ENCODE assay signal across 8 mouse cellular contexts in the genomic region with DNA sequence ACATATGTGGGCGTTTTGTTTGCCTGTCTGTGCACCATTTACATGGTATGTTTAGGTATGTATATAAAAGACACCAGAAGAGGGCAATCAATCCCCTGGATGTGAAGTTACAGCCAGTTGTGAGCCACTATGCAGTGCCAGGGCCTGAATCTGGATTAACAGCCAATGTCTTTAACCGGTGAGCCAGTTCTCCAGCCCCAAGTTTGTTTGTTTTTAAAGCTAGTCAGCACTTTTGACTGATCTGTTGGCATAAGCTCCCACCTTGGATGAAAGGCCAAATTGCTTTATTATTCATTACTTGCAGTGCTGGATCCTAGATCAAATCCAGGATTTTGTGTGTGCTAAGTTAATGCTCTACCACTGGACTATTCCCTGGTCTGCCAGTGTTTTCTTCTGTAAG. TPM values are rescaled to one million over a fixed set of nuclear protein-coding genes. Genes with fewer than 3 reads are reported as not detected.
DNase-seq lines count a peak whose midpoint lies in the region; ATAC-seq and TF ChIP-seq lines count a peak whose summit lies in the region.

No protein-coding gene starts in this region.

- peak overlapping the region; percentile 82 for H3K4me3 ChIP-seq in heart, embryonic 10.5 days
- H3K4me3 ChIP-seq in MEL (ENCODE audit: control insufficient read depth in 1 of 2, insufficient read depth in 1 of 2, low read depth in 2 of 2, low read length in 2 of 2) = peak overlapping the region; percentile 61 to 85
- peak overlapping the region; percentile 84; the same call in 1 of the 2 replicates for H3K4me3 ChIP-seq in hindbrain, embryonic 14.5 days (replicated peaks; ENCODE audit: low read length)
- H3K4me3 ChIP-seq in liver, embryonic 16.5 days (ENCODE audit: low read depth, low read length) = peak overlapping the region; percentile 83

- TF ChIP-seq POLR2A in MEL (IDR thresholded peaks at IDR 0.05; ENCODE audit: control insufficient read depth in 1 of 2, insufficient read depth in 1 of 2, low read depth in 1 of 2, low read length in 2 of 2, poor library complexity in 1 of 2) = no peak

- TF ChIP-seq RAD21 in MEL (IDR thresholded peaks at IDR 0.05; ENCODE audit: low read depth, low read length) = peak; percentile 44

- TF ChIP-seq CTCF in MEL (IDR thresholded peaks at IDR 0.05 in 2 of 3, conservative IDR thresholded peaks at IDR 0.05 in 1 of 3; ENCODE audit: control insufficient read depth in 1 of 3, insufficient read depth in 1 of 3, low read depth in 2 of 3, low read length in 3 of 3, poor library complexity in 1 of 3, severe bottlenecking in 1 of 3) = peak in 1 of 3 experiments; percentile 51; a peak in 3 of 6 replicates

- WGBS in heart, embryonic 10.5 days = 63% methylated on average over 2 of the region's 2 CpGs
- WGBS in hindbrain, embryonic 14.5 days = 57% methylated on average over 2 of the region's 2 CpGs
- 55% methylated on average over 2 of the region's 2 CpGs for WGBS in liver, embryonic 16.5 days (ENCODE audit: insufficient replicate concordance)

- no peaks in the 10 kb centered on the region for H3K36me3 ChIP-seq in heart, embryonic 10.5 days
- H3K36me3 ChIP-seq in MEL (ENCODE audit: control insufficient read depth in 1 of 2, insufficient read depth in 2 of 2, low read length in 2 of 2) = peaks cover 0 to 18% of the 10 kb centered on the region in 2 experiments; a peak in 2 of 4 replicates
- no peaks in the 10 kb centered on the region for H3K36me3 ChIP-seq in hindbrain, embryonic 14.5 days (replicated peaks; ENCODE audit: control insufficient read depth, insufficient read depth)
- H3K36me3 ChIP-seq in liver, embryonic 16.5 days (ENCODE audit: control insufficient read depth, insufficient read depth) = no peaks in the 10 kb centered on the region

- H3K27me3 ChIP-seq in heart, embryonic 10.5 days (ENCODE audit: insufficient read depth, poor library complexity, severe bottlenecking) = no peaks in the 10 kb centered on the region
- H3K27me3 ChIP-seq in MEL (ENCODE audit: control insufficient read depth in 1 of 2, insufficient read depth in 2 of 2, low read length in 2 of 2) = no peaks in the 10 kb centered on the region
- no peaks in the 10 kb centered on the region for H3K27me3 ChIP-seq in hindbrain, embryonic 14.5 days (ENCODE audit: control insufficient read depth, insufficient read depth, low read length)
- no peaks in the 10 kb centered on the region for H3K27me3 ChIP-seq in liver, embryonic 16.5 days (ENCODE audit: control insufficient read depth, insufficient read depth, low read depth, low read length)

- no peaks in the 10 kb centered on the region for H3K9me3 ChIP-seq in heart, embryonic 10.5 days
- no peaks in the 10 kb centered on the region for H3K9me3 ChIP-seq in MEL (replicated peaks; ENCODE audit: insufficient read depth, low read length)
- H3K9me3 ChIP-seq in hindbrain, embryonic 14.5 days (ENCODE audit: control insufficient read depth, low read length) = no peaks in the 10 kb centered on the region
- H3K9me3 ChIP-seq in liver, embryonic 16.5 days (replicated peaks; ENCODE audit: control insufficient read depth, low read length) = no peaks in the 10 kb centered on the region

- H3K27ac ChIP-seq in heart, embryonic 10.5 days = 0 out of 2 replicates have a peak overlapping the region, but pooled peaks have one; percentile 88
- no peak overlapping the region for H3K27ac ChIP-seq in MEL (ENCODE audit: control insufficient read depth, low read depth, low read length)
- H3K27ac ChIP-seq in hindbrain, embryonic 14.5 days = no peak overlapping the region
- H3K27ac ChIP-seq in liver, embryonic 16.5 days (ENCODE audit: low read length) = 0 out of 2 replicates have a peak overlapping the region, but pooled peaks have one; percentile 15

- DNase-seq in heart, embryonic 10.5 days (ENCODE audit: low spot score) = no peak
- DNase-seq in heart, adult 8-10 months (ENCODE audit: low spot score) = no peak
- DNase-seq in MEL (ENCODE audit: low read depth, low spot score) = peak; percentile 65
- DNase-seq in hindbrain, embryonic 14.5 days (ENCODE audit: low spot score) = no peak
- no peak for DNase-seq in B cell, adult 2 months
- no peak for DNase-seq in left cerebral cortex, adult 18-20 months (ENCODE audit: low spot score in 2 of 2)

- peak overlapping the region; percentile 78 for H3K9ac ChIP-seq in MEL (ENCODE audit: control insufficient read depth, low read depth, low read length, poor library complexity, severe bottlenecking)
- H3K9ac ChIP-seq in hindbrain, embryonic 14.5 days = peak overlapping the region; percentile 88; the same call in 1 of the 2 replicates
- no peak overlapping the region for H3K9ac ChIP-seq in liver, embryonic 16.5 days (ENCODE audit: low read depth, low read length)

- H3K4me2 ChIP-seq in hindbrain, embryonic 14.5 days (replicated peaks) = peak overlapping the region; percentile 98
- H3K4me2 ChIP-seq in liver, embryonic 16.5 days (ENCODE audit: low read depth, low read length) = peak overlapping the region; percentile 95

- TF ChIP-seq EP300 in MEL (IDR thresholded peaks at IDR 0.05; ENCODE audit: low read depth in 1 of 2, low read length in 2 of 2) = no peak

- ATAC-seq in hindbrain, embryonic 14.5 days (ENCODE audit: low FRiP score) = no peak
- no peak for ATAC-seq in liver, embryonic 16.5 days (ENCODE audit: low read depth)
- no peak for ATAC-seq in megakaryocyte progenitor cell, adult 5-6 weeks (replicated peaks; ENCODE audit: poor library complexity)

- peaks cover 4% of the 10 kb centered on the region; the same call in 1 of the 2 replicates for H3K79me2 ChIP-seq in MEL (ENCODE audit: control insufficient read depth, insufficient read depth, low read length, poor library complexity)

- peaks cover 22% of the 10 kb centered on the region for H3K4me1 ChIP-seq in heart, embryonic 10.5 days
- H3K4me1 ChIP-seq in MEL (ENCODE audit: control insufficient read depth in 1 of 2, insufficient read depth in 2 of 2, low read length in 2 of 2) = peaks cover 0 to 17% of the 10 kb centered on the region in 2 experiments; a peak in 2 of 4 replicates
- peaks cover 14% of the 10 kb centered on the region for H3K4me1 ChIP-seq in hindbrain, embryonic 14.5 days (replicated peaks; ENCODE audit: control insufficient read depth, insufficient read depth, low read length)
- peaks cover 20% of the 10 kb centered on the region for H3K4me1 ChIP-seq in liver, embryonic 16.5 days (ENCODE audit: control insufficient read depth, low read depth, low read length)

TF ChIP-seq in MEL, 35 proteins besides CTCF, POLR2A, EP300 and RAD21:
- TF ChIP-seq SIN3A (IDR thresholded peaks at IDR 0.05; ENCODE audit: low read length) (no peak), SMC3 (IDR thresholded peaks at IDR 0.05; ENCODE audit: low read depth, low read length) (peak; percentile 30; the same call in 1 of the 2 replicates)
TF ChIP-seq in MEL: peak in this region for 1.

RNA-seq across cellular contexts. Expression of gene Tom1l2, which starts 1.3 kb away (rescaled TPM):
- 19.3 and 28.4 TPM in 2 replicates for polyA plus RNA-seq in heart, embryonic 10.5 days (2016; fragmentation: Nextera tagmentation; extraction: Ambion mirVana)
- 100 to 1,000 TPM; 121 to 134 (median 127) TPM for total RNA-seq in heart, adult 8-10 months (2022)
- 6.6 and 6.8 TPM in 2 replicates for total RNA-seq in MEL (2012; rRNA removed)
- polyA plus RNA-seq in MEL (2012; ENCODE audit: insufficient read depth in 1 of 2, insufficient read length in 2 of 2, low read depth in 1 of 2, low replicate concordance in 2 of 2, missing spikeins in 1 of 2) = 10 to 100 TPM in 1 of 2 experiments, not detected in 1; 12.2 TPM
- polyA plus RNA-seq in hindbrain, embryonic 14.5 days (2014; fragmentation: Nextera tagmentation; extraction: Ambion mirVana) = 47.3 and 49.0 TPM in 2 replicates
- 5.7 and 6.8 TPM in 2 replicates for polyA plus RNA-seq in liver, embryonic 16.5 days (2015; fragmentation: Nextera tagmentation; extraction: Ambion mirVana)
- 6.8 and 9.0 TPM in 2 replicates for total RNA-seq in megakaryocyte progenitor cell, adult 5-6 weeks (2015)
- 4.5 and 4.8 TPM in 2 replicates for total RNA-seq in megakaryocyte progenitor cell, adult 5-6 weeks (2017)
- total RNA-seq in left cerebral cortex, adult 18-20 months (2021) = 100 to 1,000 TPM; 218 to 221 TPM

RNA-seq across cellular contexts. Expression of gene Drc3, which starts 1.7 kb away (rescaled TPM):
- 1.0 and 2.0 TPM in 2 replicates for polyA plus RNA-seq in heart, embryonic 10.5 days (2016; fragmentation: Nextera tagmentation; extraction: Ambion mirVana)
- total RNA-seq in heart, adult 8-10 months (2022) = 1 to 10 TPM; 2.3 to 3.4 (median 2.7) TPM
- total RNA-seq in MEL (2012; rRNA removed) = 0.69 and 0.75 TPM in 2 replicates
- under 1 TPM in 1 of 2 experiments, not detected in 1; 0.91 TPM for polyA plus RNA-seq in MEL (2012; ENCODE audit: insufficient read depth in 1 of 2, insufficient read length in 2 of 2, low read depth in 1 of 2, low replicate concordance in 2 of 2, missing spikeins in 1 of 2)
- 6.1 and 6.9 TPM in 2 replicates for polyA plus RNA-seq in hindbrain, embryonic 14.5 days (2014; fragmentation: Nextera tagmentation; extraction: Ambion mirVana)
- 0.39 and 0.50 TPM in 2 replicates for polyA plus RNA-seq in liver, embryonic 16.5 days (2015; fragmentation: Nextera tagmentation; extraction: Ambion mirVana)
- 0.37 TPM in 1 of 2 replicates, not detected in the other for total RNA-seq in megakaryocyte progenitor cell, adult 5-6 weeks (2015)
- 0.24 and 4.3 TPM in 2 replicates for total RNA-seq in megakaryocyte progenitor cell, adult 5-6 weeks (2017)
- total RNA-seq in left cerebral cortex, adult 18-20 months (2021) = 10 to 100 TPM; 10.4 to 11.8 TPM

Comparison
In these comparisons a context has a peak if more than half of its experiments do, and no peak if none do; other contexts are left out.
1. H3K27ac ChIP-seq: peak in heart, embryonic 10.5 days (single experiment) and liver, embryonic 16.5 days (single experiment); none in MEL (single experiment) and hindbrain, embryonic 14.5 days (single experiment).
2. RNA of gene Tom1l2, which starts 1.3 kb away (total RNA-seq): 218 to 221 TPM in left cerebral cortex, adult 18-20 months and 121 to 134 TPM in heart, adult 8-10 months; 4.5 to 9.0 TPM in megakaryocyte progenitor cell, adult 5-6 weeks and 6.6 to 6.8 TPM in MEL; every median in the first group is over 10 times any median in the second.
3. Peak in every context shown above with its lines, with median percentiles within 50 percentile points of each other: H3K4me3 ChIP-seq.